Mouse (Mus musculus) thymus, adult 2 months (tissue): Measurements from ENCODE around the gene Zfpl1. TPM values are rescaled to one million over a fixed set of nuclear protein-coding genes. Genes with fewer than 3 reads are reported as not detected.

ENCODE experiments used
- DNase-seq: peaks from one replicate; pipeline ENCODE4 v3.0.0; 2021
- H3K27ac ChIP-seq: fragments of 200-500 bp; 2 replicates; pipeline ENCODE4 v1.5.1; 2012; ENCODE audit warnings: low read length, control low read depth; ENCODE audit not compliant: control insufficient read depth, insufficient read depth
- H3K27me3 ChIP-seq: fragments of 200-500 bp; 2 replicates; pipeline ENCODE4 v1.6.1; 2012; ENCODE audit warnings: mild to moderate bottlenecking, low read length, moderate library complexity, mixed read lengths; ENCODE audit not compliant: control insufficient read depth, insufficient read depth
- H3K36me3 ChIP-seq: fragments of 200-500 bp; 2 replicates; pipeline ENCODE4 v1.6.1; 2012; ENCODE audit warnings: mild to moderate bottlenecking, low read length, moderate library complexity; ENCODE audit not compliant: control insufficient read depth, insufficient read depth
- H3K4me1 ChIP-seq: fragments of 200-500 bp; replicated peaks from 2 replicates; pipeline ENCODE4 v1.6.1; 2012; ENCODE audit warnings: low read length; ENCODE audit not compliant: control insufficient read depth, insufficient read depth
- H3K4me3 ChIP-seq: fragments of 200-500 bp; 2 replicates; pipeline ENCODE4 v1.5.1; 2012; ENCODE audit warnings: mild to moderate bottlenecking, low read length, control low read depth, moderate library complexity; ENCODE audit not compliant: control insufficient read depth, insufficient read depth
- CTCF ChIP-seq: fragments of 200-500 bp; IDR thresholded peaks from 2 replicates; pipeline ENCODE4 v1.5.1; 2012; ENCODE audit warnings: mild to moderate bottlenecking, control low read depth, low read length, moderate library complexity, borderline replicate concordance; ENCODE audit not compliant: control insufficient read depth, poor library complexity, insufficient read depth; ENCODE audit errors: extremely low read depth
- POLR2A ChIP-seq: fragments of 200-500 bp; IDR thresholded peaks from 2 replicates; pipeline ENCODE4 v1.6.1; 2012; ENCODE audit warnings: mild to moderate bottlenecking, low read length, control low read depth, moderate library complexity; ENCODE audit not compliant: control insufficient read depth, poor library complexity, insufficient read depth; ENCODE audit errors: extremely low read depth
- WGBS: fragments of 180-500 bp; shearing (Covaris S2); methylation state at CpG from one replicate; pipeline ENCODE4 v1.1.7; 2018; 5-methylcytosine and 5-hydroxymethylcytosine counted together
- polyA plus RNA-seq: library from polyadenylated mRNA; depleted of rRNA; stranded (reverse); fragments of >200 nt; gene quantifications from 2 replicates; pipeline ENCODE4 v1.2.3, GENCODE M21; 2012; rRNA removed

Gene Zfpl1
- polyA plus RNA-seq, 1 experiment, result 147 TPM

GRCm38 (mm10) chr19:6035966-6036585 is 48.7 kb downstream of the Zfpl1 start:
- DNase-seq, result no peak
- 68% methylated on average over 9 of the region's 9 CpGs for WGBS
- Histone ChIP-seq H3K27me3 (no peaks in the 10 kb centered on the region), H3K4me3 (no peak overlapping the region), H3K36me3 (no peaks in the 10 kb centered on the region), H3K4me1 (no peaks in the 10 kb centered on the region), H3K27ac (no peak overlapping the region)
- TF ChIP-seq CTCF (no peak), POLR2A (no peak)

Other genes with a start within 250 kb of the Zfpl1 start
- 121 and 129 TPM in 2 replicates for gene Frmd8, start 209.7 kb downstream of the Zfpl1 start, polyA plus RNA-seq
- gene Slc25a45, start 207.1 kb downstream of the Zfpl1 start, polyA plus RNA-seq, result 57.5 and 57.9 TPM in 2 replicates
- gene Tigd3, start 190.8 kb downstream of the Zfpl1 start, polyA plus RNA-seq, result 4.0 and 4.7 TPM in 2 replicates
- gene Dpf2, start 171.9 kb downstream of the Zfpl1 start, polyA plus RNA-seq, result 175 and 194 TPM in 2 replicates
- gene Cdc42ep2, start 160.1 kb downstream of the Zfpl1 start, polyA plus RNA-seq, result 5.1 and 5.8 TPM in 2 replicates
- gene Pola2, start 120.8 kb downstream of the Zfpl1 start, polyA plus RNA-seq, result 115 and 120 TPM in 2 replicates
- 0.06 and 0.20 TPM in 2 replicates for gene Slc22a20, start 98.8 kb downstream of the Zfpl1 start, polyA plus RNA-seq
- gene Capn1, start 69.1 kb downstream of the Zfpl1 start, polyA plus RNA-seq, result 98.2 and 101 TPM in 2 replicates
- gene Syvn1, start 38.4 kb downstream of the Zfpl1 start, polyA plus RNA-seq, result 77.1 and 83.7 TPM in 2 replicates
- gene Mrpl49, start 27.2 kb downstream of the Zfpl1 start, polyA plus RNA-seq, result 28.8 and 29.4 TPM in 2 replicates
- 2,283 and 2,588 TPM in 2 replicates for gene Fau, start 27.1 kb downstream of the Zfpl1 start, polyA plus RNA-seq
- gene Znhit2, start 23.8 kb downstream of the Zfpl1 start, polyA plus RNA-seq, result 69.6 and 80.8 TPM in 2 replicates
- gene Tm7sf2, start 16.6 kb downstream of the Zfpl1 start, polyA plus RNA-seq, result 35.8 and 42.0 TPM in 2 replicates
- gene Vps51, start 7.7 kb downstream of the Zfpl1 start, polyA plus RNA-seq, result 145 and 163 TPM in 2 replicates
- gene Tmem262, start 4.9 kb downstream of the Zfpl1 start, polyA plus RNA-seq, result 0.70 and 1.5 TPM in 2 replicates
- 0.65 and 0.84 TPM in 2 replicates for gene Gm28374, start 2.7 kb downstream of the Zfpl1 start, polyA plus RNA-seq
- gene Cdca5, start within 50 bp of the Zfpl1 start, polyA plus RNA-seq, result 22.1 and 28.8 TPM in 2 replicates
- gene AC131692.1, start 9.5 kb upstream of the Zfpl1 start, polyA plus RNA-seq, result 0.57 and 0.66 TPM in 2 replicates
- 1.8 and 2.1 TPM in 2 replicates for gene Naaladl1, start 20.8 kb upstream of the Zfpl1 start, polyA plus RNA-seq
- 71.3 and 90.1 TPM in 2 replicates for gene Sac3d1, start 33.7 kb upstream of the Zfpl1 start, polyA plus RNA-seq
- 80.9 and 86.2 TPM in 2 replicates for gene Snx15, start 43.3 kb upstream of the Zfpl1 start, polyA plus RNA-seq
- 3.6 and 4.6 TPM in 2 replicates for gene Batf2, start 56.0 kb upstream of the Zfpl1 start, polyA plus RNA-seq
- gene Arl2, start 56.6 kb upstream of the Zfpl1 start, polyA plus RNA-seq, result 96.1 and 119 TPM in 2 replicates
- 0.23 and 0.57 TPM in 2 replicates for gene Majin, start 99.4 kb upstream of the Zfpl1 start, polyA plus RNA-seq
- gene Gpha2, start 141.4 kb upstream of the Zfpl1 start, polyA plus RNA-seq, result 5.2 and 8.9 TPM in 2 replicates
- 54.6 and 56.1 TPM in 2 replicates for gene Ppp2r5b, start 150.9 kb upstream of the Zfpl1 start, polyA plus RNA-seq
- 82.4 and 90.3 TPM in 2 replicates for gene Atg2a, start 156.7 kb upstream of the Zfpl1 start, polyA plus RNA-seq
- 141 and 159 TPM in 2 replicates for gene Ehd1, start 191.8 kb upstream of the Zfpl1 start, polyA plus RNA-seq
- 12.8 and 12.9 TPM in 2 replicates for gene Cdc42bpg, start 221.5 kb upstream of the Zfpl1 start, polyA plus RNA-seq